Mouse (Mus musculus) megakaryocyte, embryonic 14.5 days (primary cell): Measurements from ENCODE around the gene Edem2.

Source experiments
- FLI1 ChIP-seq: IDR thresholded peaks from 2 replicates; pipeline ENCODE4 v1.6.1; 2012; ENCODE audit warnings: low read length, inconsistent platforms, mixed read lengths
- GATA1 ChIP-seq: IDR thresholded peaks from 3 replicates; pipeline ENCODE4 v1.6.1; 2012; ENCODE audit warnings: mixed read lengths, low read length, inconsistent platforms, borderline replicate concordance

- TF ChIP-seq FLI1 (no peak), GATA1 (no peak)
These were observed 8.7 kb downstream of the Edem2 start for GRCm38 (mm10) chr2:155720585-155720984.
